Mouse (Mus musculus): ENCODE results near the gene Sgms2.

Sgms2 gene

DNA sequence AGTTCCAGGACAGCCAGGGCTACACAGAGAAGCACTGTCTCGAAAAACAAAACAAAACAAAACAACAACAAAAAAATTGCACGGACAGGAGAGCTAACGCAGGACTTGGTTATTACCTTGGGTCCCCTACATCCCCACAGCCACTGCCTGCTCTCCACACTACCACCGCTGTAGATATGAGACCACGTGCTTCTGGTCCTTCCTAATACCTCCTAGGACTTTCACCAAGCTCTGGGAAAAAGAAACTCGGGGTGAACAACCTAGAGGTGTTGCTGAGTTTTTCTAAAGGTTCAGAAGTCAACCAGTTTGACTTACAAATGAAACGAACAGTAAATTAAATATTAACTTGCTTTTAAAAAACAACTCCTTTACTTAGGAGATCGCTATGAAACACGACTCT, 2.8 kb downstream of the Sgms2 start:
- no peak for DNase-seq (ENCODE audit: low read depth, low spot score)

GRCm38 (mm10) chr3:131485388-131485787, 5.8 kb downstream of the Sgms2 start:
- DNase-seq (ENCODE audit: low read depth, low spot score), result no peak

GRCm38 (mm10) chr3:131483650-131484049, 7.6 kb downstream of the Sgms2 start:
- DNase-seq (ENCODE audit: low read depth, low spot score), result no peak

DNA sequence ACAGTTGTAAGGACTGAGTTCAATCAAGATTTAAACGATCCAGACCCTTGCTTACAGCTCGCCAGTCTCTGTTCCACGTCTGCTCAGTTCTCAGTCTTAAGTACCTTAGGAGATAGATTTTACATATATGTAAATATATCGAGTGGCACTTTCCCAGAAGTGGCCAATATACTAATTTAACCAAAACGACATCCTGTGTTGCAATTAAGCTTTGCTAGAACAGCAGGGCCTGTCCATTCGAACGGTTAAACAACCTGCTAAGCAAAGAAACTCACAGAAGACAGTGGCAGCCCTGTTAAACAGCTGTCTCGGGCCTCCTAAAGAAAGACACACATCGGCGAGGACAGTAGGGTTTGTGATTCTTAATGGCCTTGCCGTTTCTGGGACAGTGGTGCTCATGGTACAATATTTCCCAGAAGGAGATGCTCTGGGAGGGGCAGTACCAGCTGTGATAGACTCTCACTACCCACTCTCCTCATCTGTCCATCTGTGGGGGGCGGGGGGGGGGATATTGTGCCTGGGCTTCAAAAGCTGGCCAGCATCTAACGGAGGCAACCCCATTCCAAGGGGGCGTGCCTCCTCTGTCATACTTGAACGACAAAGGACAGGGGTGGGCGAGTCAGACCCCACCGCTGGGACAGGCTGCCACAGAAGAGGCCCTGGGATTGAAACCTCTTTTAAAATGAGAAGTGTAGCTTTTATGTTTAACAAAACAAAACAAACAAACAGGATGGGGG, 9.1 kb downstream of the Sgms2 start:
- DNase-seq (ENCODE audit: low read depth, low spot score), result no peak

GRCm38 (mm10) chr3:131480659-131481058, 10.6 kb downstream of the Sgms2 start:
- no peak for DNase-seq (ENCODE audit: low read depth, low spot score)

GRCm38 (mm10) chr3:131479415-131479814, 11.8 kb downstream of the Sgms2 start:
- DNase-seq (ENCODE audit: low read depth, low spot score), result no peak

DNA sequence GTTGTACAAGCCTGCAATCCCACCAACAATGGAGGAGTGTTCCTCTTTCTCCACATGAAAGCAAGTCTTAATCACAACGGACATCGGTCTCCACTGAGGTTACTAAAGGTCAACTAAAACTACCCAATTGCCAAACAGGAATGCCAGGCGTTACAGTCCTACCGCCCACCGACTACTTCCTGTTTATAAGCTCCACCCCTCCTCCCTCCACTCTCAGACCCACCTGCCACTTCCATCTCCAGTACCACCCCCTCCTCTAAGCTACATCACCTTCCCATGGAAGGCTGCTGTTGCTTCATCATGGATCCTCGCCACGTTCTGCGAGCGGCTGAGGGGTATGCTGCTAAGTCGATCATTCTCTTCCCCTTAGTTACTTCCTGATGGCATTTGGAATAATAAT, 15.2 kb downstream of the Sgms2 start:
- no peak for DNase-seq (ENCODE audit: low read depth, low spot score)

DNA sequence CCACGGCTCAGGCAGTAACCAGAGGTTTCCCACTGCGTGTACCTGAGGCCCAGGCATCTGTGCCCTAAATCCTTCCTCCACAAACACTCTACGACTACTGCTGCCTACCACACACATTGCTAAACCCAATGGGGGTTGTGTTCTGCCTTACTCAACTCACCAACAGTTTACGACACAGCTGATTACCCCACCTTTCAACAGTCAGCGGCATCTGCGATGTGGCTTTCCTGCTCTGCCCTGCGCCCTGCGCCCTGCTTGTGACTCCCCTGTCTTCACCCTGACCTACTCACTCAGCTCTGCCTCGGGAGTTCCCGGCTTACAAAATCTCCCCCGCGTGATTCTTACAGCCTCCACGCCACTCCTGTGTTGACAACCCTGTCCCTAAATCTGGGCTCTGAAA, 16.7 kb downstream of the Sgms2 start:
- DNase-seq (ENCODE audit: low read depth, low spot score), result peak; percentile 19

GRCm38 (mm10) chr3:131473496-131473895, 17.7 kb downstream of the Sgms2 start:
- DNase-seq (ENCODE audit: low read depth, low spot score), result no peak

DNA sequence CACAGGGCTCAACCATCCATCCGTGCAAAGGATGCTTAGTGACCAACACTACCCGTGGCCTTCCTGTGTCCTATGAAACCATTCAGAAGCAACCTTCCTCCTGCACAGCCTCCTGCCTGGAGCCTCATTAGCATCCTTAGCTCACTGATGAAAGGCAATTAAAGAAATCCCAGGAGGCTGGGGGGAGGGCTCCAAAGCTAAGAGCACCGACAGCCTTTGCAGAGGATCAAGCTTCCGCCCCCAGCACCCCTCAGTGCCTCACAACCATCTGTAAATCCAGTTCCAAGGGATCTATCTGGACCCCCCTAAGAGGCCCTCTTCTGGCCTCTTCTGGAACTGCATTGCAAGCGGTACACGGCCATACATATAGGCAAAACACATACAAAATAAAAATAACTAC, 19.4 kb downstream of the Sgms2 start:
- no peak for DNase-seq (ENCODE audit: low read depth, low spot score)

DNA sequence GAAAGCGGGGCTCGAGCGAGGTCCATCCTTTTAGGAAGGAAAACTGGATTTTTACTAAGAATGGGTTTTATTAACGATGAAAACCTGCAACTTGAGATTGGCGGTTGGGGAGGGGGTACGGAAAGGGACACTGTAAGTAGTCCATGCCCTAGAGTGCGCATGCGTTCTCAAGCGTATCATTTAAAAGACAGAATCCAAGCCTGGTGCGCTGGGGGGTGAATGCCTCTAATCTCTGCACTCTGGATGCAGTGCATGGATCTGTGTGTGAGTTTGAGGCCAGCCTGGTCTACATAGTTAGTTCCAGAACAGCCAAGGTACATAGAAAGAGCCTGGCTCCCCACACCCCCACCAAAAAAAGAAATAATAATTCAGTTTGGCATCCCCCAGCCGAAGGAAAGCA, 19.8 kb downstream of the Sgms2 start:
- DNase-seq (ENCODE audit: low read depth, low spot score), result no peak

DNA sequence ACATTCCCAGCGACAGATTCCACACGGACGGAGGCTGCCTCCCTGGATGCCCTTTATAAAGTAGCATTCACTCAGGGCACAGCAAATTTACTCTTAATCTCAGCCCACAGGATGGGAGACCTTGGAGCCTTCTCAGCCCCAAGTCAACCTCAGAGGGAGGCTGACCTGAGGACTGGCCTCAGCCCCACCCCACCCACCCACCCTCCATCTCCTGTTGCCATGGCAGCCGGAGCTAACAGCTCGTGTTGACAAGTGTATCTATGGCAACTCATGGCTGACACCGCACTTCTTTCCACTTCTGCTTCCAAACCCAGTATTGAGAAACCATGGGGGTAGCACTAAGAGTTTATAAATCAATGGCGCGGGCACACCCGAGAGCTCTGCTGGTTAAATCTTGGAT, 20.4 kb downstream of the Sgms2 start:
- peak; percentile 33 for DNase-seq (ENCODE audit: low read depth, low spot score)

- no peak for DNase-seq (ENCODE audit: low read depth, low spot score)
These were observed 21.6 kb downstream of the Sgms2 start for GRCm38 (mm10) chr3:131469636-131470035.

DNA sequence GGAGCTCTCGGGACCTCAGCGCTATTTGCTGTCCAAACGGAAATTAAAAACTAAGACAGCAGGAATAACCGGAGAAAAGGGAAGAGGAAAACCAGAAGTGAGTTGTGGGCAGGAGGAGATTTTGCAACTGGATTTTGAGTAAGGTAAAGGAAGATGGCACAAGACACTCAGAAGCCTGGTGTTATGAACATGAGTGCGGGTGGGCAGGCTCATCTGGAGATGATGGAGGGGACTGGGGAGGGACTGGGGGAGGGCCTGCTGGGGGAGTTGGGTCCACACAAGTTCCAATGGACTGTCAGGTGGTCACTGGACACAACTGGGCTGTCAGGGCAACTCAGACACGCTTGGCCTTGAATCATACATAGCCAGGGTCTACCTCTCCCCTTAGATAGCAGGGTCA, 24.8 kb downstream of the Sgms2 start:
- DNase-seq (ENCODE audit: low read depth, low spot score), result no peak

GRCm38 (mm10) chr3:131465536-131466260, 25.5 kb downstream of the Sgms2 start:
- no peak for DNase-seq (ENCODE audit: low read depth, low spot score)

DNA sequence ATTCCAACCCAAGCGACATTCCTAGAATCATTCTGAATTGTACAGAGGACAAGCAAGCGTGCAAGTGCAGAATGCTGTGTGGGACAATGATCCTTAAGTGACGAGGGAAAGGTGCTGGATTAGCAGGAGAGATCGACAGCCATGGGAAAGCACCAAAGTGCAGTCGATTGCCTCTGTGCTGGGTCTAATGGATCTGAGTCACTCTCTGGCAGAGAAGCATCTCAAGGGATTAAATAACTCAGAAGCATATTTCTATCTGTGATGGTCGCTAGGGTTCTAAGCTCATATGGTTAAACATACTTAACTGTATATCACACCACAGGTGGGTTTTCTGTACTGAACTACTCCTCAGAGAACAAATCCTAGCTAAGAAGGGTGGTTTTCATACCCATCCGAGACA, 118.2 kb downstream of the Sgms2 start:
- no peak for DNase-seq (ENCODE audit: low read depth, low spot score)

DNA sequence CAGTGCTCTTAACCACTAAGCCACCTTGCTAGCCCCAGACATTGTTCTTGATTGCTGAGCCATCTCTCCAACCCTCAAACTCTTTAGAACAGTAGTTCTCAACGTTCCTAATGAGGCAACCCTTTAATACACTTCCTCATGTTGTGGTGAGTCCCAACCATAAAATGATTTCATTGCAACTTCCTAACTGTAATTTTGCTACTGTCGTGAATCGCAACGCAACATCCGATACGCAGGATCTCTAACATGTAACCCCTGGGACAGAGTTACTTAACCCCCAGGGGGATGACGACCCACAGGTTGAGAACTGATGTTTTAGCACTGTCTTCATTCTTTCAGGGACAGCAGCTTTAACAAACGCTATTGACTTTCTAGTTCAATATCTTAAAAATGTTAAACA, 122.5 kb downstream of the Sgms2 start:
- DNase-seq (ENCODE audit: low read depth, low spot score), result no peak

DNA sequence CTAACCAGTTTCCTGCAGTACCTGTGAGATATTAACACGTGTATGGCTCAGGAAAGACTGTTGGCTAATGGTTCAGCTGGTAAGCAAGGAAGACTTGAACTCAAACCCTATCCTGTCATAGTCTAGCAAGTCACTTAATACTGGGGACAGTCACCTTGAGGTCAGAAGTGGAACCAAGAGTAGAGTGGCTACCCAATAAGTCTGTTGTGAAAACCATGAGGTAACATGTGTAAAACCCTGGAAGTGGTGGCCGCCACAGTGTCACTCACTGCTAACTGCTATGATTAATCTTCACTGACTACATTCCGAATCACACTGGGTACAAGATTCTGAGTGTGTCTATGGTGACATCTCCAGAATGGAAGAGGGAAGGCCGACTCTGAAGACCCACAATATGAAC, 123.8 kb downstream of the Sgms2 start:
- DNase-seq (ENCODE audit: low read depth, low spot score), result no peak

DNA sequence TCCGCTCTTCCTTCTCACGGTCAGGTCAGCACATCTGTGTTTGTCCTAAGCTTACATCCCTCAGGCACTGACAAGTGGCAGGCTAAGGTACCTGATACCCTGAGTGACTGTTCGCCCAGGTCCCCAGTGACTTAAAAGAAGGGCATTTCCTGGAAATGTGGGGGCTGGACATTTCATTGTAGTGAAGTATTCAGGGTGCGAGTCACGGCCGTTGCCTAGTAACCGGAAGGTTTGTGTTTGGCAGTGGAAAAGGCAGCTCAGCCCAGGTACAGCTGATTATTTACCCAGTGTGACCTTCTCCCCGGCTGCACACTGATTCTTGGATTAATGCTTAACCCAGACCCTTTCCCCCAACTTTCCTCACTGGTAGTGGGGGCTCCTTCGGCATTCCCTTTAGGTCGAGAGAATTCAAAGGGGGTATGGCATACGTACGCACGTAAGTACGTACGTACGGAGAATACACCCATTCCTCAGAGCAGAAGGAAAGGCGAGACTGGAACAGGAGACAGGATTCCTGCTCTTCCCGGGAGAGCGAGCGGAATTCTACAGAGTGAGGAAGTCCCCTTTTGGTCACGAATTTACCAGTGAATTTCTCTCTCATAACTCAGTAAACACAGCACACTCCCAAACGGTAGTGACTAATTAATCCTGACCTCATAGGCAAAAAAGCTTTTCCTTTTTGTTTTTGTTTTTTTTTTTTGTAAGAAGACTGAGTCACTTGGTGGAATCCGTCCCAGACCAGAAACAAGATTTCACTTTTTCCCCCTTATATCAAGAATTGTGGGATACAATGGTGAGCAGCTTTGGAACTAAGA, 126.4 kb downstream of the Sgms2 start:
- DNase-seq (ENCODE audit: low read depth, low spot score), result peak; percentile 27

DNA sequence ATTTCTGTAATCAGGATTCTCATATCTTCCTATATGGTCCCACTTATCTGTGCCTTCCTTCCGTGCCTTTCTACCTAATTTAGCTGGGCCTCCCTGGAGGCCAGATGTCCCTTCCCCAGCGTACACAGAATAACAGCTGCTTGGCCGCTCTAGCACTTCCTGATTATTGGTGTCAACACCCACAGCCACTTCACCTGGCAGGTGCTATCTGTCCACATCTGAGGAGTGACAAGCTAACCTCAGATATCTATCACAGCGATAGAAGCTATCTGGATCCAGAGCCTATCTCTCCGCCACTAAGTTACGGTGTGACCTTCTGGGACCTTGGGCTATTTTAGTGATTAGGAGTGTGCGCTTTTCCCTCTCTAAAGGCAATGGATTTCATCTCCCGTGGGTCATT, 127.0 kb downstream of the Sgms2 start:
- DNase-seq (ENCODE audit: low read depth, low spot score), result no peak

DNA sequence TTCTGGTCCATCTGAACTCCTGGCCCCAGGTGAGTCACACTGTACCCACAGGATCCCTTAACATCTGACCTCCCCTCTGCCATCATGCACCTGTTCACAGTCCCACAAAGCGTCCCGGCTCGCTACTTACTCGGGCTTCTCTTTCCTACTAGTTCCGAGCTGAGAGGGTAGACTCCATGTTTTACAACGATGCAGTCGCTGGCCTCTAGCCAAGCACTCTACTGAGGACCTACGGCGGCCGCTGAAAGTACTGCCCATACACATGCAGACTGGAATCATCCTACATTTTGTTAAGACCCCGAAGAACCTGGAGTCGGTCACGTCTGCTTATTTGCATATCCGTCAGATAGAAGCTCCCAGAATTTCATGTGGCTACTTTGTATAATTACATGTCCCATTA, 127.6 kb downstream of the Sgms2 start:
- DNase-seq (ENCODE audit: low read depth, low spot score), result no peak

- no peak for DNase-seq (ENCODE audit: low read depth, low spot score)
These were observed 129.3 kb downstream of the Sgms2 start for GRCm38 (mm10) chr3:131361960-131362359.

DNA sequence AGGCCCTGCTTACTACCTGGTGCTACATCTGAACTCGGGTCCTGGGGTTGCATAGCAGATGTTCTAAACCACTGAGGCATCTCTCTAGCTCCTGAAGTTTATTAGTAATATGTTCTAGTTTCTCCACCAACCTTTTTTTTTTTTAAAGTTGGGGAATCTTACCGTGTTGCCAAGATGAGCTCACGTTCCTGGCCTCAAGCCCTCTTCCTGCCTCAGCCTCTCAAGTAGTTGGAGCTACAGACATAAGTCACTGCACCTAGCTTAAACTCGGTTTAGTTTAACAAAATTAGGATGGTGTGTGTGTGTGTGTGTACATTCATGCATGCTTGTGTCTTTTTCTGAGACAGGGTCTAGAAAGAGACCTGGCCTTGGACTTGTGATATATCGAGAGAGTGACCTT, 132.2 kb downstream of the Sgms2 start:
- no peak for DNase-seq (ENCODE audit: low read depth, low spot score)
